Mouse (Mus musculus) central nervous system, embryonic 14 days (tissue): Measurements from ENCODE around the gene Gm21698. TPM values are rescaled to one million over a fixed set of nuclear protein-coding genes. Genes with fewer than 3 reads are reported as not detected.

Experiments
- polyA plus RNA-seq: library from polyadenylated mRNA; depleted of rRNA; stranded (reverse); fragments of >200 nt; gene quantifications from 2 replicates; pipeline ENCODE4 v1.2.3, GENCODE M21; 2012; rRNA removed

The Gm21698 gene
- polyA plus RNA-seq, result 0.06 TPM in 1 of 2 replicates, not detected in the other

GRCm38 (mm10) chr5:25988550-25988949, at the start of gene Gm21698:
TSS of gene Gm21698 (minus strand) at chr5:25988650.

GRCm38 (mm10) chr5:26022816-26023215, 34.4 kb upstream of the Gm21698 start, which contains the start of gene Gm5862:
TSS of gene Gm5862 (minus strand) at chr5:26022916.

DNA sequence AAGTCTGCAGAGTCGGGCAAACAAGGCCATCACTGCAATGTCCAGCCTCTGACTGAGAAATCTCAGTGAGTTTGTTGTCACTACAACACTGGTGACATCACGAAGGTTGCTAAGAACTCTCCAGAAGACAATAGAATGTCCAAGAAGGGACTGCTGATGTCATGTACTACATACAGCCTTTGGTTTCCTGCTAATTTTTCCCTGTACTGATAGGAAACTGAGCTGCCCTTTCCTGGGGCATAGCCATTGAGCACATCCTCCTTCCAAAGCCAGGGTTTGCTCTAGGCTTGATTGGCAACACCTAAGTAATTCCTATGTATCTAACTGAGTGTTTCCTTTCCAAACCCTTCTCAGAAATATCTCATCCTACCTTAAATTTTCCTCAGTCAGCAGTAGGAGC, 16.2 kb upstream of the Gm21698 start, which contains the start of gene Gm1979:
Gm1979 (minus strand) TSS at position 101 of the 400 bp plus-strand sequence.

DNA sequence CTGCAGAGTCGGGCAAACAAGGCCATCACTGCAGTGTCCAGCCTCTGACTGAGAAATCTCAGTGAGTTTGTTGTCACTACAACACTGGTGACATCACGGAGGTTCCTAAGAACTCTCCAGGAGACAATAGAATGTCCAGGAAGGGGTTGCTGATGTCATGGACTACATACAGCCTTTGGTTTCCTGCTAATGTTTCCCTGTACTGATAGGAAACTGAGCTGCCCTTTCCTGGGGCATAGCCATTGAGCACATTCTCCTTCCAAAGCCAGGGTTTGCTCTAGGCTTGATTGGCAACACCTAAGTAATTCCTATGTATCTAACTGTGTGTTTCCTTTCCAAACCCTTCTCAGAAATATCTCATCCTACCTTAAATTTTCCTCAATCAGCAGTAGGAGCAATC, 15.9 kb downstream of the Gm21698 start, which contains the start of gene Gm21680:
Gm21680 (minus strand) TSS at position 101 of the 400 bp plus-strand sequence.

GRCm38 (mm10) chr5:25954317-25954716, 34.1 kb downstream of the Gm21698 start, which contains the start of gene Gm21671:
TSS of gene Gm21671 (minus strand) at chr5:25954417.

DNA sequence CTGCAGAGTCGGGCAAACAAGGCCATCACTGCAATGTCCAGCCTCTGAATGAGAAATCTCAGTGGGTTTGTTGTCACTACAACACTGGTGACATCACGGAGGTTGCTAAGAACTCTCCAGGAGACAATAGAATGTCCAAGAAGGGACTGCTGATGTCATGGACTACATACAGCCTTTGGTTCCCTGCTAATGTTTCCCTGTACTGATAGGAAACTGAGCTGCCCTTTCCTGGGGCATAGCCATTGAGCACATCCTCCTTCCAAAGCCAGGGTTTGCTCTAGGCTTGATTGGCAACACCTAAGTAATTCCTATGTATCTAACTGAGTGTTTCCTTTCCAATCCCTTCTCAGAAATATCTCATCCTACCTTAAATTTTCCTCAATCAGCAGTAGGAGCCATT, 46.2 kb downstream of the Gm21698 start, which contains the start of gene Gm21663:
Gm21663 (minus strand) TSS at position 101 of the 400 bp plus-strand sequence.

Other genes with a start within 250 kb of the Gm21698 start
- gene Actr3b, start 228.7 kb downstream of the Gm21698 start, polyA plus RNA-seq, result 14.1 and 17.4 TPM in 2 replicates
- gene Gm21663, start 46.3 kb downstream of the Gm21698 start, polyA plus RNA-seq, result not detected in 2 replicates
- gene Gm21671, start 34.2 kb downstream of the Gm21698 start, polyA plus RNA-seq, result not detected in 2 replicates
- gene Gm21680, start 16.0 kb downstream of the Gm21698 start, polyA plus RNA-seq, result not detected in 2 replicates
- not detected in 2 replicates for gene Gm1979, start 16.1 kb upstream of the Gm21698 start, polyA plus RNA-seq
- gene Gm5862, start 34.3 kb upstream of the Gm21698 start, polyA plus RNA-seq, result not detected in 2 replicates
- gene Speer4a, start 50.9 kb upstream of the Gm21698 start, polyA plus RNA-seq, result 0.03 TPM in 1 of 2 replicates, not detected in the other
- gene Gm7347, start 69.9 kb upstream of the Gm21698 start, polyA plus RNA-seq, result not detected in 2 replicates
- gene Gm10471, start 100.6 kb upstream of the Gm21698 start, polyA plus RNA-seq, result not detected in 2 replicates
- not detected in 2 replicates for gene 5031410I06Rik, start 116.7 kb upstream of the Gm21698 start, polyA plus RNA-seq
- gene Gm10220, start 132.8 kb upstream of the Gm21698 start, polyA plus RNA-seq, result not detected in 2 replicates